8 mouse cellular contexts compared by ENCODE assay signal in genomic region chr9:121277118-121278060, GRCm38 (mm10). TPM values are rescaled to one million over a fixed set of nuclear protein-coding genes. Genes with fewer than 3 reads are reported as not detected.
DNase-seq lines count a peak whose midpoint lies in the region; ATAC-seq and TF ChIP-seq lines count a peak whose summit lies in the region.

Gene Ulk4 (minus strand): TSS chr9:121277197.

- no peak for TF ChIP-seq RAD21 in MEL (IDR thresholded peaks at IDR 0.05; ENCODE audit: low read depth, low read length)

- H3K79me2 ChIP-seq in MEL (ENCODE audit: control insufficient read depth, insufficient read depth, low read length, poor library complexity), result 0 out of 2 replicates have a peak, but pooled peaks cover 2% of the 10 kb centered on the region

- H3K9me3 ChIP-seq in MEL (replicated peaks; ENCODE audit: insufficient read depth, low read length), result no peaks in the 10 kb centered on the region
- 0 out of 2 replicates have a peak, but pooled peaks cover 1% of the 10 kb centered on the region for H3K9me3 ChIP-seq in lung, embryonic 16.5 days (ENCODE audit: control insufficient read depth, low read length)

- H3K9ac ChIP-seq in MEL (ENCODE audit: control insufficient read depth, low read depth, low read length, poor library complexity, severe bottlenecking), result peak within 1 kb of the TSS; percentile 69
- peak within 1 kb of the TSS; percentile 79 for H3K9ac ChIP-seq in lung, embryonic 16.5 days (ENCODE audit: low read length)

- under 1% methylated on average over 59 of the region's 59 CpGs for WGBS in cerebellum, adult 2 months
- under 1% methylated on average over 59 of the region's 59 CpGs for WGBS in lung, embryonic 16.5 days

- peak; percentile 89 to 95 for ATAC-seq in hematopoietic stem cell, adult 5-6 weeks (replicated peaks in 1 of 2; ENCODE audit: insufficient read depth in 1 of 2, low FRiP score in 2 of 2, low TSS enrichment in 1 of 2, low read depth in 1 of 2, poor library complexity in 2 of 2, severe bottlenecking in 2 of 2)
- peak; percentile 98 for ATAC-seq in lung, embryonic 16.5 days (ENCODE audit: low read depth)

- peak; percentile 96 for DNase-seq in MEL (ENCODE audit: low read depth, low spot score)
- DNase-seq in cerebellum, adult 2 months, result peak; percentile 93 to 97
- DNase-seq in forelimb bud, embryonic 11.5 days (ENCODE audit: low read depth, low spot score), result peak; percentile 93
- peak; percentile 96 for DNase-seq in layer of hippocampus, adult 9-10 months (ENCODE audit: low spot score)
- peak; percentile 91 for DNase-seq in ovary, postnatal 10 days (ENCODE audit: low spot score)
- peak; percentile 79 to 82 for DNase-seq in thymus, postnatal 10 days (ENCODE audit: low spot score in 2 of 2)

- H3K4me1 ChIP-seq in MEL (ENCODE audit: control insufficient read depth in 1 of 2, insufficient read depth in 2 of 2, low read length in 2 of 2), result peaks cover 3 to 15% of the 10 kb centered on the region in 2 experiments; a peak in 3 of 4 replicates
- H3K4me1 ChIP-seq in cerebellum, adult 2 months (ENCODE audit: control insufficient read depth, insufficient read depth, low read length), result no peaks in the 10 kb centered on the region
- peaks cover 11% of the 10 kb centered on the region for H3K4me1 ChIP-seq in lung, embryonic 16.5 days (replicated peaks; ENCODE audit: control insufficient read depth, insufficient read depth, low read length)

- H3K27me3 ChIP-seq in MEL (ENCODE audit: control insufficient read depth in 1 of 2, insufficient read depth in 2 of 2, low read length in 2 of 2), result no peaks in the 10 kb centered on the region
- no peaks in the 10 kb centered on the region for H3K27me3 ChIP-seq in cerebellum, adult 2 months (ENCODE audit: control insufficient read depth, insufficient read depth, low read length)
- no peaks in the 10 kb centered on the region for H3K27me3 ChIP-seq in lung, embryonic 16.5 days (ENCODE audit: control insufficient read depth, insufficient read depth, low read depth, low read length)

- H3K36me3 ChIP-seq in MEL (ENCODE audit: control insufficient read depth in 1 of 2, insufficient read depth in 2 of 2, low read length in 2 of 2), result peaks cover 0 to 8% of the 10 kb centered on the region in 2 experiments; a peak in 2 of 4 replicates
- no peaks in the 10 kb centered on the region for H3K36me3 ChIP-seq in lung, embryonic 16.5 days (ENCODE audit: control insufficient read depth, insufficient read depth, low read length)

- peak within 1 kb of the TSS; percentile 93 for H3K4me2 ChIP-seq in lung, embryonic 16.5 days (ENCODE audit: low read depth, low read length)

- H3K4me3 ChIP-seq in MEL (ENCODE audit: control insufficient read depth in 1 of 2, insufficient read depth in 1 of 2, low read depth in 2 of 2, low read length in 2 of 2), result peak within 1 kb of the TSS; percentile 65 to 70
- peak within 1 kb of the TSS; percentile 89 for H3K4me3 ChIP-seq in cerebellum, adult 2 months (replicated peaks; ENCODE audit: insufficient read depth, low read depth, low read length)
- H3K4me3 ChIP-seq in lung, embryonic 16.5 days (ENCODE audit: low read length), result peak within 1 kb of the TSS; percentile 70

- peak within 1 kb of the TSS; percentile 60 for H3K27ac ChIP-seq in MEL (ENCODE audit: control insufficient read depth, low read depth, low read length)
- peak within 1 kb of the TSS; percentile 47 for H3K27ac ChIP-seq in cerebellum, adult 2 months (ENCODE audit: insufficient read depth, low read length)
- peak within 1 kb of the TSS; percentile 81 for H3K27ac ChIP-seq in lung, embryonic 16.5 days (ENCODE audit: low read length)

- peak; percentile 39 to 44; a peak in 1 of 4 replicates for TF ChIP-seq POLR2A in MEL (IDR thresholded peaks at IDR 0.05; ENCODE audit: control insufficient read depth in 1 of 2, insufficient read depth in 1 of 2, low read depth in 1 of 2, low read length in 2 of 2, poor library complexity in 1 of 2)
- TF ChIP-seq POLR2A in cerebellum, adult 2 months (IDR thresholded peaks at IDR 0.05; ENCODE audit: borderline replicate concordance, insufficient read depth, low read length), result peak; percentile 77; the same call in 1 of the 2 replicates

- no peak for TF ChIP-seq CTCF in MEL (IDR thresholded peaks at IDR 0.05 in 2 of 3, conservative IDR thresholded peaks at IDR 0.05 in 1 of 3; ENCODE audit: control insufficient read depth in 1 of 3, insufficient read depth in 1 of 3, low read depth in 2 of 3, low read length in 3 of 3, poor library complexity in 1 of 3, severe bottlenecking in 1 of 3)
- no peak for TF ChIP-seq CTCF in cerebellum, adult 2 months (IDR thresholded peaks at IDR 0.05; ENCODE audit: borderline replicate concordance, insufficient read depth, low read depth, low read length)

- no peak for TF ChIP-seq EP300 in MEL (IDR thresholded peaks at IDR 0.05; ENCODE audit: low read depth in 1 of 2, low read length in 2 of 2)

TF ChIP-seq in MEL, 35 proteins besides CTCF, POLR2A, EP300 and RAD21:
- TF ChIP-seq BHLHE40 (IDR thresholded peaks at IDR 0.05; ENCODE audit: borderline replicate concordance, low read depth, low read length) (no peak), ZMIZ1 (IDR thresholded peaks at IDR 0.05; ENCODE audit: low read depth, low read length) (0 out of 2 replicates have a peak, but pooled peaks have one; percentile 40), MYB (IDR thresholded peaks at IDR 0.05; ENCODE audit: low read depth, low read length) (no peak), TBP (IDR thresholded peaks at IDR 0.05; ENCODE audit: low read depth, low read length) (no peak; the same call in 1 of the 2 replicates), MAZ (IDR thresholded peaks at IDR 0.05; ENCODE audit: low read depth, low read length) (no peak), ETS1 (IDR thresholded peaks at IDR 0.05; ENCODE audit: low read depth, low read length) (no peak), USF2 (IDR thresholded peaks at IDR 0.05; ENCODE audit: borderline replicate concordance in 1 of 2, insufficient read depth in 1 of 2, low read depth in 1 of 2, low read length in 2 of 2) (no peak), CHD2 (IDR thresholded peaks at IDR 0.05; ENCODE audit: low read length) (peak; percentile 19; the same call in 1 of the 2 replicates), MAFK (IDR thresholded peaks at IDR 0.05; ENCODE audit: borderline replicate concordance, low read depth, low read length) (no peak), UBTF (IDR thresholded peaks at IDR 0.05; ENCODE audit: borderline replicate concordance, insufficient read depth, low read depth, low read length) (no peak), JUND (IDR thresholded peaks at IDR 0.05; ENCODE audit: low read depth, low read length) (no peak), GATA1 (IDR thresholded peaks at IDR 0.05; ENCODE audit: low read depth, low read length) (0 out of 2 replicates have a peak, but pooled peaks have one; percentile 2), ZC3H11A (IDR thresholded peaks at IDR 0.05; ENCODE audit: low read depth, low read length) (no peak), GABPA (IDR thresholded peaks at IDR 0.05; ENCODE audit: low read depth, low read length) (no peak), HCFC1 (IDR thresholded peaks at IDR 0.05; ENCODE audit: low read depth, low read length) (peak; percentile 80), E2F4 (IDR thresholded peaks at IDR 0.05; ENCODE audit: borderline replicate concordance, low read depth, low read length) (peak; percentile 94), POLR2AphosphoS2 (IDR thresholded peaks at IDR 0.05; ENCODE audit: low read length) (peak; percentile 59), MXI1 (IDR thresholded peaks at IDR 0.05; ENCODE audit: low read depth, low read length) (peak; percentile 91), MAX (IDR thresholded peaks at IDR 0.05; ENCODE audit: low read length) (peak; percentile 61; the same call in 1 of the 2 replicates), NRF1 (IDR thresholded peaks at IDR 0.05; ENCODE audit: insufficient read depth, low read depth, low read length, poor library complexity, severe bottlenecking) (peak; percentile 48; the same call in 1 of the 2 replicates), ZKSCAN1 (IDR thresholded peaks at IDR 0.05; ENCODE audit: low read depth, low read length) (no peak), POLR2AphosphoS5 (IDR thresholded peaks at IDR 0.05; ENCODE audit: borderline replicate concordance, low read depth, low read length) (no peak), RCOR1 (IDR thresholded peaks at IDR 0.05; ENCODE audit: low read depth, low read length) (peak; percentile 51), SMC3 (IDR thresholded peaks at IDR 0.05; ENCODE audit: low read depth, low read length) (0 out of 2 replicates have a peak, but pooled peaks have one; percentile 1), SIN3A (IDR thresholded peaks at IDR 0.05; ENCODE audit: low read length) (peak; percentile 97), MYC (IDR thresholded peaks at IDR 0.05; ENCODE audit: low read depth, low read length) (peak; percentile 30; the same call in 1 of the 2 replicates), ELF1 (IDR thresholded peaks at IDR 0.05; ENCODE audit: low read depth, low read length) (peak; percentile 97), ZNF384 (IDR thresholded peaks at IDR 0.05; ENCODE audit: low read depth, low read length) (peak; percentile 52; the same call in 1 of the 2 replicates), NELFE (IDR thresholded peaks at IDR 0.05; ENCODE audit: low read depth, low read length) (peak; percentile 39; the same call in 1 of the 2 replicates)
TF ChIP-seq in MEL: peak in this region for 16.

RNA-seq across cellular contexts. Expression of gene Ulk4, which starts in this region (rescaled TPM):
- total RNA-seq in MEL (2012; rRNA removed), result 21.8 and 31.1 TPM in 2 replicates
- polyA plus RNA-seq in MEL (2012; ENCODE audit: insufficient read depth in 1 of 2, insufficient read length in 2 of 2, low read depth in 1 of 2, low replicate concordance in 2 of 2, missing spikeins in 1 of 2), result 10 to 100 TPM in 1 of 2 experiments, not detected in 1; 26.6 TPM
- 2.1 and 2.5 TPM in 2 replicates for polyA plus RNA-seq in cerebellum, adult 2 months (2012; rRNA removed)
- 2.7 and 8.3 TPM in 2 replicates for total RNA-seq in hematopoietic stem cell, adult 5-6 weeks (2017)
- polyA plus RNA-seq in lung, embryonic 16.5 days (2015; fragmentation: Nextera tagmentation; extraction: Ambion mirVana), result 147 and 155 TPM in 2 replicates

Comparison
In these comparisons a context has a peak if more than half of its experiments do, and no peak if none do; other contexts are left out.
1. Peak in every context shown above with its lines: DNase-seq, ATAC-seq, H3K4me3 ChIP-seq and H3K27ac ChIP-seq.